Mouse (Mus musculus): ENCODE data around the gene Ncl. TPM values are rescaled to one million over a fixed set of nuclear protein-coding genes. Genes with fewer than 3 reads are reported as not detected.
A peak's percentile ranks its signal among the peaks of the same experiment; 100 is the strongest.

Ncl gene
- polyA plus RNA-seq, 1 experiment from 2014 or later: 165 TPM

- H3K27me3 ChIP-seq (ENCODE audit: control insufficient read depth, insufficient read depth, low read length): peaks cover 20% of the 10 kb centered on the region; the same call in 1 of the 2 replicates
Measured at GRCm38 (mm10) chr1:86302532-86302931, 56.7 kb downstream of the Ncl start, which contains the start of gene B3gnt7. Gene B3gnt7, plus strand, starts transcription at chr1:86302832.

GRCm38 (mm10) chr1:86301221-86302091 is 57.7 kb downstream of the Ncl start:
- H3K27me3 ChIP-seq (ENCODE audit: control insufficient read depth, insufficient read depth, low read length): peaks cover 20% of the 10 kb centered on the region; the same call in 1 of the 2 replicates
- no peak for ATAC-seq (ENCODE audit: low read depth)
- 0 out of 2 replicates have a peak, but pooled peaks cover 2% of the 10 kb centered on the region for H3K4me1 ChIP-seq (ENCODE audit: control insufficient read depth, insufficient read depth, low read length)
- no peak overlapping the region for H3K9ac ChIP-seq (replicated peaks; ENCODE audit: low read depth, low read length)
- no peak overlapping the region for H3K4me2 ChIP-seq (ENCODE audit: low read depth, low read length)
- H3K27ac ChIP-seq (ENCODE audit: low read depth, low read length): no peak overlapping the region
- no peaks in the 10 kb centered on the region for H3K9me3 ChIP-seq (ENCODE audit: control insufficient read depth, low read length)
- no peak overlapping the region for H3K4me3 ChIP-seq (ENCODE audit: low read depth, low read length)
- WGBS: 48% methylated on average over 6 of the region's 6 CpGs
- no peaks in the 10 kb centered on the region for H3K36me3 ChIP-seq (ENCODE audit: control insufficient read depth, insufficient read depth, low read length)

More at GRCm38 (mm10) chr1:86302532-86302931, 56.7 kb downstream of the Ncl start, which contains the start of gene B3gnt7:
- Histone ChIP-seq H3K9me3 (ENCODE audit: control insufficient read depth, low read length) (no peaks in the 10 kb centered on the region), H3K4me3 (ENCODE audit: low read depth, low read length) (peak within 1 kb of the TSS; percentile 60), H3K4me1 (ENCODE audit: control insufficient read depth, insufficient read depth, low read length) (0 out of 2 replicates have a peak, but pooled peaks cover 2% of the 10 kb centered on the region), H3K4me2 (ENCODE audit: low read depth, low read length) (peak within 1 kb of the TSS; percentile 98), H3K9ac (replicated peaks; ENCODE audit: low read depth, low read length) (peak within 1 kb of the TSS; percentile 66), H3K36me3 (ENCODE audit: control insufficient read depth, insufficient read depth, low read length) (no peaks in the 10 kb centered on the region), H3K27ac (ENCODE audit: low read depth, low read length) (no peak within 1 kb of the TSS)
- ATAC-seq (ENCODE audit: low read depth): no peak
- 21% methylated on average over 6 of the region's 6 CpGs for WGBS

- WGBS: 49% methylated on average over 7 of the region's 7 CpGs
- Histone ChIP-seq H3K4me1 (ENCODE audit: control insufficient read depth, insufficient read depth, low read length) (0 out of 2 replicates have a peak, but pooled peaks cover 2% of the 10 kb centered on the region), H3K9me3 (ENCODE audit: control insufficient read depth, low read length) (no peaks in the 10 kb centered on the region), H3K4me2 (ENCODE audit: low read depth, low read length) (no peak overlapping the region), H3K4me3 (ENCODE audit: low read depth, low read length) (no peak overlapping the region), H3K27me3 (ENCODE audit: control insufficient read depth, insufficient read depth, low read length) (peaks cover 20% of the 10 kb centered on the region; the same call in 1 of the 2 replicates), H3K9ac (replicated peaks; ENCODE audit: low read depth, low read length) (no peak overlapping the region), H3K36me3 (ENCODE audit: control insufficient read depth, insufficient read depth, low read length) (no peaks in the 10 kb centered on the region), H3K27ac (ENCODE audit: low read depth, low read length) (no peak overlapping the region)
- no peak for ATAC-seq (ENCODE audit: low read depth)
Measured at GRCm38 (mm10) chr1:86300731-86301130, 58.5 kb downstream of the Ncl start.

GRCm38 (mm10) chr1:86300093-86300492 is 59.1 kb downstream of the Ncl start:
- H3K27me3 ChIP-seq (ENCODE audit: control insufficient read depth, insufficient read depth, low read length): peaks cover 20% of the 10 kb centered on the region; the same call in 1 of the 2 replicates
- no peak overlapping the region for H3K4me3 ChIP-seq (ENCODE audit: low read depth, low read length)
- no peak overlapping the region for H3K9ac ChIP-seq (replicated peaks; ENCODE audit: low read depth, low read length)
- WGBS: 8% methylated on average over 2 of the region's 2 CpGs
- H3K4me1 ChIP-seq (ENCODE audit: control insufficient read depth, insufficient read depth, low read length): 0 out of 2 replicates have a peak, but pooled peaks cover 2% of the 10 kb centered on the region
- H3K4me2 ChIP-seq (ENCODE audit: low read depth, low read length): no peak overlapping the region
- no peaks in the 10 kb centered on the region for H3K9me3 ChIP-seq (ENCODE audit: control insufficient read depth, low read length)
- H3K27ac ChIP-seq (ENCODE audit: low read depth, low read length): no peak overlapping the region
- H3K36me3 ChIP-seq (ENCODE audit: control insufficient read depth, insufficient read depth, low read length): no peaks in the 10 kb centered on the region
- ATAC-seq (ENCODE audit: low read depth): no peak

Small RNA genes within 50 kb of the gene (microRNA-seq; reads per million reads assigned to microRNA genes)
- 72.8 reads per million, percentile 41 among the genes with 10 or more reads in this experiment for gene mmu-mir-3535

Other genes with a start within 250 kb of the Ncl start
- 0.61 and 0.86 TPM in 2 replicates for gene Htr2b, start 247.4 kb downstream of the Ncl start, polyA plus RNA-seq (2014; fragmentation: Nextera tagmentation; extraction: Ambion mirVana)
- gene Gm21972, start 225.8 kb downstream of the Ncl start, polyA plus RNA-seq (2014; fragmentation: Nextera tagmentation; extraction: Ambion mirVana): 0.48 and 0.86 TPM in 2 replicates
- 38.4 and 39.8 TPM in 2 replicates for gene Armc9, start 204.6 kb downstream of the Ncl start, polyA plus RNA-seq (2014; fragmentation: Nextera tagmentation; extraction: Ambion mirVana)
- gene B3gnt7, start 56.6 kb downstream of the Ncl start, polyA plus RNA-seq (2014; fragmentation: Nextera tagmentation; extraction: Ambion mirVana): 5.0 and 6.8 TPM in 2 replicates
- gene Nmur1, start 66.8 kb upstream of the Ncl start, polyA plus RNA-seq (2014; fragmentation: Nextera tagmentation; extraction: Ambion mirVana): not detected in 2 replicates
- gene Tex44, start 66.9 kb upstream of the Ncl start, polyA plus RNA-seq (2014; fragmentation: Nextera tagmentation; extraction: Ambion mirVana): not detected in 2 replicates
- 1,651 and 1,970 TPM in 2 replicates for gene Ptma, start 167.3 kb upstream of the Ncl start, polyA plus RNA-seq (2014; fragmentation: Nextera tagmentation; extraction: Ambion mirVana)
- gene Pde6d, start 223.2 kb upstream of the Ncl start, polyA plus RNA-seq (2014; fragmentation: Nextera tagmentation; extraction: Ambion mirVana): 92.9 and 97.4 TPM in 2 replicates
- gene Cops7b, start 223.5 kb upstream of the Ncl start, polyA plus RNA-seq (2014; fragmentation: Nextera tagmentation; extraction: Ambion mirVana): 52.1 and 55.7 TPM in 2 replicates